Mouse (Mus musculus) kidney, embryonic 15.5 days (tissue): ENCODE results near the gene Mroh8. TPM values are rescaled to one million over a fixed set of nuclear protein-coding genes. Genes with fewer than 3 reads are reported as not detected.

Experiments
- ATAC-seq: fragments of 200-750 bp; cut with Nextera tagmentation; replicated peaks from 2 replicates; pipeline ENCODE4 v1.8.0; 2017; ENCODE audit warnings: moderate TSS enrichment; ENCODE audit not compliant: low FRiP score
- H3K27ac ChIP-seq: fragments of 300-500 bp; sonication (generic); 2 replicates; pipeline ENCODE4 v1.5.1; 2015; ENCODE audit warnings: mild to moderate bottlenecking, inconsistent platforms
- H3K27me3 ChIP-seq: fragments of 300-500 bp; sonication (generic); 2 replicates; pipeline ENCODE4 v1.6.1; 2015; ENCODE audit warnings: inconsistent platforms
- H3K36me3 ChIP-seq: fragments of 300-500 bp; sonication (generic); 2 replicates; pipeline ENCODE4 v1.6.1; 2015; ENCODE audit warnings: inconsistent platforms
- H3K4me1 ChIP-seq: fragments of 300-500 bp; sonication (generic); 2 replicates; pipeline ENCODE4 v1.6.1; 2015; ENCODE audit warnings: inconsistent platforms
- H3K4me2 ChIP-seq: fragments of 300-500 bp; sonication (generic); 2 replicates; pipeline ENCODE4 v1.6.1; 2015; ENCODE audit warnings: moderate library complexity, mild to moderate bottlenecking, inconsistent platforms
- H3K4me3 ChIP-seq: fragments of 300-500 bp; sonication (generic); replicated peaks from 2 replicates; pipeline ENCODE4 v1.5.1; 2015; ENCODE audit warnings: mild to moderate bottlenecking, inconsistent platforms
- H3K9ac ChIP-seq: fragments of 300-500 bp; sonication (generic); 2 replicates; pipeline ENCODE4 v1.6.1; 2015; ENCODE audit warnings: mild to moderate bottlenecking, inconsistent platforms
- H3K9me3 ChIP-seq: fragments of 300-500 bp; sonication (generic); replicated peaks from 2 replicates; pipeline ENCODE4 v1.6.1; 2016; ENCODE audit warnings: inconsistent platforms
- whole genome bisulfite sequencing: fragments of 180-500 bp; shearing (Covaris S2); methylation state at CpG from one replicate; pipeline ENCODE4 v1.1.7; 2015; ENCODE audit warnings: mixed read lengths; 5-methylcytosine and 5-hydroxymethylcytosine counted together
- polyA plus RNA-seq: library from polyadenylated mRNA; unstranded; fragments of >200 nt; fragmentation: Nextera tagmentation; extraction: Ambion mirVana; gene quantifications from 2 replicates; pipeline ENCODE4 v1.2.1, GENCODE M21; 2015

Mroh8 gene
- polyA plus RNA-seq, 1 experiment from 2014 or later, result 0.47 TPM

DNA sequence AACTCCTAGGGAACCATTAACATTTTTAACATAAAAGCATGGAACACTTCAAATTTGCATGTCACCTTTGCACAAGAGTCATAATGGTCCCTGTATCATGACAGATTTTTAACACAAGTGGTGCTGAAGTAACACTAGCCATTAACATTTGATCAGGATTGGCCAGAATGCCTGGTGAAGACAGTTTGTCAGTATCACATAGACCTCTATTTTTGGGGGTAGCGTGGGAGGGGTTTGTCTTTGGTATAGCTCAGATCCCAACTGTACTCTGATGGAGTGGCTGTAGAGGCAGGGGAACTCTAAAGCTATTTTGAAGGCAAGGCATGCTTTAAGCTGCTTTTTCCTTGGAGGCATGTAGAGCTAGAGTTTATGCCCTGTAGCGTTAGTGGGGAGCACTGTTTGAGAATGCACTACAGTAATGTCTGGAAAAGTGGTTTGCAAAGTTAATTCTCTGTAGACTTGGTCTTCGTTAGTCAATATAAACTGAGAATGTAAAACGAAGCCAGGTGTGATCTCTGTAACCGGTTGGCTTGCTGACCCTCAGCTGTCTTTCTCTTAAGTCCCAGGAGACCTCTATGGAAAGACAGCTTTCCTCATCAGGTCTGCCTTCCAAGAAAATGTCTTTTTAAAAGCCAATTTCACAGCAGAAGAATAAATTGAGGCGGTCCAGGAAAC is 31.8 kb upstream of the Mroh8 start:
- H3K4me3 ChIP-seq, result no peak overlapping the region
- peaks cover 100% of the 10 kb centered on the region for H3K36me3 ChIP-seq
- peaks cover 3% of the 10 kb centered on the region; the same call in 1 of the 2 replicates for H3K4me1 ChIP-seq
- H3K9ac ChIP-seq, result no peak overlapping the region
- no peaks in the 10 kb centered on the region for H3K9me3 ChIP-seq
- no peak overlapping the region for H3K4me2 ChIP-seq
- H3K27ac ChIP-seq, result no peak overlapping the region
- H3K27me3 ChIP-seq, result no peaks in the 10 kb centered on the region
- no peak for ATAC-seq
- WGBS, result 86% methylated on average over 6 of the region's 6 CpGs

DNA sequence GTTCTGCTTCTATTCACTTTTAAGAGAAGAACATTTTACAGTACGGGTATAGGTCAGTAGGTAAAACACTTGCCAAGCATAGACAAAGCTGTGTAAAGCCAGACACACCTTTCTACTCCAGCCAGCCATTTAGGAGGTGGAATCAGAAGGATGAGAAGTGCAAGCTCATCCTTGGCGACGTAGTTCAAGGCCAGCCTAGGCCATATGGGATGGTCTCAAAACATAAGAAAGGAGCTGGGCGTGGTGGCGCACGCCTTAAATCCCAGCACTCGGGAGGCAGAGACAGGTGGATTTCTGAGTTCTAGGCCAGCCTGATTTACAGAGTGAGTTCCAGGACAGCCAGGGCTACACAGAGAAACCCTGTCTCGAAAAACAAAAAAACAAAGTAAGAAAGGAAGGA is 30.3 kb upstream of the Mroh8 start:
- Histone ChIP-seq H3K4me2 (no peak overlapping the region), H3K9me3 (no peaks in the 10 kb centered on the region), H3K4me3 (no peak overlapping the region), H3K4me1 (peaks cover 3% of the 10 kb centered on the region; the same call in 1 of the 2 replicates), H3K36me3 (peaks cover 96% of the 10 kb centered on the region), H3K27ac (no peak overlapping the region), H3K9ac (no peak overlapping the region), H3K27me3 (no peaks in the 10 kb centered on the region)
- WGBS, result 94% methylated on average over 8 of the region's 8 CpGs
- no peak for ATAC-seq

DNA sequence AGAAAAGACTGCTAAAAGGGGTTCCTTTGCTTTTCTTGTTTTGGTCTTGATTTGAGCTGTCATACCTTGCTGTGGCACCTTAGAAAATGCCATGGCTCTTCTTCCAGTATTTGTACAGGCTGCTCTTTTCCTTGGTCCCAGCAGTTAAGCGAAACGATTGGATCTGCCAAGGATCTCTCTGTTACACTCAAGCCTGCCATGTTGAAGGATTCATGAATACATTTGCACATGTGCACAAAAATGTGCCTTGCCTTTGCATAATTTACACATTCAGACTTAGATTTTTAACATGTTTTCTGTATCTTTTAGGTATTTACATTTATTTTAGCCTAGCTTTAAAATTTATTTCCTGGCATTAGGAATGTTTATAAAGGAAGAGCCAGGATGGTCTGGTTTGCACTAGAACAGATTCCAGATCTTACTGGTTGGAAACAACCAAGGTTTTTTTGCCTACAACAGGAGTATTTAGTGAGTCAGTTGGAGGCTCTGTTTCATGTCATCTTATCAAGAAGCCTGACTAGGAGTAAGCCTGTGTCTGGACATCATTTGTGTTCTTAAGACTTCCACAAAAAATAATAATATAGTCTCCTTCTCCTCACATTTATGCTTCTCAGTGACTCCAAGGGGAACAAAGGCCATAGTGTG is 29.0 kb upstream of the Mroh8 start:
- Histone ChIP-seq H3K4me3 (no peak overlapping the region), H3K4me2 (no peak overlapping the region), H3K9me3 (no peaks in the 10 kb centered on the region), H3K27me3 (no peaks in the 10 kb centered on the region), H3K4me1 (no peaks in the 10 kb centered on the region), H3K27ac (no peak overlapping the region), H3K9ac (no peak overlapping the region), H3K36me3 (peaks cover 96% of the 10 kb centered on the region)
- no peak for ATAC-seq
- WGBS, result 88% methylated on average over 2 of the region's 2 CpGs

DNA sequence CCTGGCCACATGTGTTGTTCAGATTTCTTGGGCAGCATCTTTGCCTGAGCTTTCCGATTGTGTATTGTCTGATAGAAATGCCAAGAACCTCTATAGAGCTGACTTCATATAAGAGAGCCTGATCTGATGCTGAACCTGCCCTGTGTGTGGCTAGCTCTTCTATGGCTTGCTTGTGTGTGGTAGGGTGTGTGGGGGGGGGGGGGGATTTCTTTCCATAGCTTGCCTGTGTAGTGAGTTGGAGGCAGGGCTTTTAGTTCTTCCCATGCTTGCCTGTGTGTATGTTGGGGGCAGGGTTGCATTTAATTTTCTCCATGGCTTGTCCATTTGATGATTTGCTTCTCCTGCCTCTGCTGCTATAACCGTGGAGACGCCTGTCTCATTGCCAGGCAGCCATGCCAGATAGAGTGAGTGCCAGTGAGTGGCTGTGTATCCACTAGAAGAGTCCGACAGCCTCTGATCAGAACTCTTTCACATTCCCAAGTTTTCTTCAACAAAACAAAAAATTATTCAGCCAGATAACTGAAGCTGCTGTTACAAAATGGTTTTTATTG is 28.4 kb upstream of the Mroh8 start:
- H3K36me3 ChIP-seq, result peaks cover 96% of the 10 kb centered on the region
- H3K4me3 ChIP-seq, result no peak overlapping the region
- H3K9ac ChIP-seq, result no peak overlapping the region
- no peak overlapping the region for H3K27ac ChIP-seq
- H3K4me1 ChIP-seq, result no peaks in the 10 kb centered on the region
- ATAC-seq, result no peak
- H3K9me3 ChIP-seq, result no peaks in the 10 kb centered on the region
- 92% methylated on average over 4 of the region's 4 CpGs for WGBS
- H3K27me3 ChIP-seq, result no peaks in the 10 kb centered on the region
- H3K4me2 ChIP-seq, result no peak overlapping the region

DNA sequence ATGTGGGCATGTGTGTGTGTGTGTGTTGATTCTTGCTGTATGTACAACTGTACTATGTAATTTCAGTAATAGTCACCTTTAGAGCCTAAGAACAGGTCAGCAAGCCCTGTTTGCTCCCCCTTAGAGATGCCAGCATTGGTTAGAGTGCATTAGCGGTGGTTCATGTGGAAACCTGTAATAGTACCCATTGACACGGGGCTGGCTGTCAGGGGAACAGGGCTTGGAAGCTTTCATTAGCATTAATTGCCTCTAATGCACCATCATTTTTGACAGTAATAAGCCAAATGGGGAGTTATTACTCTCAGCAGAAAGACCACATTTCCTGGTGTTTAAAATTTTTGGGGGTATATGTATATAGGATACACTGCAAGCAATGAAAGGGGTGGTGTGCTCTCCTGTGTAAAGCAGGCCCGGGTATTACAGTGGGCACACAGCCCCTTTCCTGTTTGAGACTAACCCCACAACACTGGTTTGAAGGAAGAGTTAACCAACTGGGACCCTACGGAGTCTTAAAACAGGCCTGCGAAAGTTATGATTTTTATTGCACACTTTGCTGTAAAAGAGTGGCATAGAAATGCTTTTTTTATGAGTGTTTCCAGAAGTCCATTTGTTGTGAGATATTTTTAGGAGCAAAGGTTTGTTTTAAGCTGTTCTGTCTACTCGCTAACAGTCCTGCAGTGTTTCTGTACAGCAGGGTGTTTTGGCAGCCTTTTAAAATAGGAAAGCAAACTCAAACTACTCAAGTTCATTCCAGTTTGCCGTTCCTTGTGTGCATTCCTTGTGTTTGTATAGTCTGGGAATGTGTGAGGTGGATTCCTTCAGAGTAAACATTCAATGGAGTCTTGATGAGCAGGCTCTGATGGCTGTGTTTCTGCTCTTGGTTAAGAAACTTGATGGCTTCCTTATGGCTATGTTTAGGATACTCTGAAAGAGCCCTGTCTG is 27.0 kb upstream of the Mroh8 start:
- Histone ChIP-seq H3K9me3 (no peaks in the 10 kb centered on the region), H3K4me1 (no peaks in the 10 kb centered on the region), H3K4me3 (no peak overlapping the region), H3K4me2 (no peak overlapping the region), H3K27me3 (no peaks in the 10 kb centered on the region), H3K36me3 (peaks cover 94% of the 10 kb centered on the region), H3K9ac (no peak overlapping the region), H3K27ac (no peak overlapping the region)
- 78% methylated on average over 7 of the region's 7 CpGs for WGBS
- no peak for ATAC-seq

DNA sequence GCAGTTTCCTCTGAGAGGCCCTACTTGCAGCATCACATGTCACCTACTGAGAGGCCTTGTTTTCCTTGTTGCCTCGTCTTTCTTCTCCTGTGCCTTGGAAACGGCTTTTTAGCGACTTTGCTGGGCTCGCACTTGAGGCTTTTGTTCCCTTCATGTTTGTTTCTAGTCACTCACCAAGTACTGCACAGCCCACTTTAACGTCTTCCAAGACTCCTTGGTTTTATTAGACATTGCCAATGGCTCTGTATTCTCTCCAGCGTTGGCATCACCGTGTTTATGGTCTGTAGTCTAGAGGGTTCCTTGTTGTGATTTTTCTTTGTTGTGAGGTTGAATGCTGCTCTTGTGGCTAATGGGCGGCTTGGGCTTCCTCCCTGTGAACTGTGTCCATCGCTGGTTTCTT is 23.7 kb upstream of the Mroh8 start:
- Histone ChIP-seq H3K27ac (no peak overlapping the region), H3K27me3 (no peaks in the 10 kb centered on the region), H3K9me3 (no peaks in the 10 kb centered on the region), H3K4me3 (no peak overlapping the region), H3K4me1 (no peaks in the 10 kb centered on the region), H3K9ac (no peak overlapping the region), H3K36me3 (peaks cover 93% of the 10 kb centered on the region), H3K4me2 (no peak overlapping the region)
- WGBS, result 60% methylated on average over 9 of the region's 9 CpGs
- ATAC-seq, result no peak

DNA sequence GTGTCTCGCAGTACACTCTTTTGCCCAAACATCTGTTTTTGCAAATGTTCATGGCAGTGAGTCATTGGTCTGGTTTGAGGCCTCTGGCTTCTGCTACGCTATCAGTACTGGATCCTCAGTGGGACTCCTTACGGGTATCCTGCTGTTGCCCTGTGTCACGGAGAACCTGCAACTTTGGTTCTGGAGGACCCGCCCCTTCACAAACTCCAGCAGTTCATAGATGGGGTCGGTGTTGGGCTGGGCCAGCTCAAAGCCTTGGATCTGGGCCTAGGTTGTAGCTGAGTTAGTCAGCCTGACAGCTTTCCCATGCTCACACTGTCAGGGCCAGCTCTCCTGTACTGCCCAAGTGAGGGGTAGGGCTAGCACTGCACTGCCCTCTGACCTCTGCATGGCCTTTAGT is 20.7 kb upstream of the Mroh8 start:
- WGBS, result 92% methylated on average over 6 of the region's 6 CpGs
- H3K9ac ChIP-seq, result no peak overlapping the region
- no peak for ATAC-seq

DNA sequence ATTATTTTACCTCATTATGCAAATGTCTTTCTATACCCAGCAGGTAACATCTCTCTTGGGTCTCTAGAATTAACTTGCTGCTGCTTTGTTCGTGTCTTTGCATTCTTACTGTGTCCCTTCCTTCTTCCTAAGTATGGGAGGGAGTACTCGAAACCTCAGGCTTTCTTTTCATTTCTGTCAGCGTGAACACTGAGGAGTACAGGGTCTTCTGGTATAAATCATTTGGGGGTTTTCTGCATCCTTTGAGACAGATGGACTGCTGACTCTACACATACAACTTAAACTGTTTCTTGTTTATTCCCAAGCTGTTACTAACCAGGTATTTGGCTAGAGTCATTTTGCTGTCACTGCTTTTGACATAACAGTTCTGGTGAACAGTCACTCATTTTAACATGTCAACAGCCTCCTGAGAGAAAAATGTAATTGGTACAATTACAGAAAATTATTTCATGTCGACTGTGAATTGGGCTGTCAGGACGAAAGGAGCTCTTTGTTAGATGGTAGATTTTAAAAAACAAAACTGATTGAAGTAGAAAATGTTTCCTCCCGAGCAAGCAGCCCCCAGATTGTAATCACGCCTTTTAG is 16.8 kb upstream of the Mroh8 start:
- no peak overlapping the region for H3K4me3 ChIP-seq
- 74% methylated on average over 7 of the region's 7 CpGs for WGBS

More for the DNA sequence above, 20.7 kb upstream of the Mroh8 start:
- Histone ChIP-seq H3K9me3 (no peaks in the 10 kb centered on the region), H3K27me3 (no peaks in the 10 kb centered on the region), H3K4me2 (no peak overlapping the region), H3K4me1 (peaks cover 4% of the 10 kb centered on the region; the same call in 1 of the 2 replicates), H3K4me3 (no peak overlapping the region), H3K36me3 (peaks cover 94% of the 10 kb centered on the region), H3K27ac (no peak overlapping the region)

DNA sequence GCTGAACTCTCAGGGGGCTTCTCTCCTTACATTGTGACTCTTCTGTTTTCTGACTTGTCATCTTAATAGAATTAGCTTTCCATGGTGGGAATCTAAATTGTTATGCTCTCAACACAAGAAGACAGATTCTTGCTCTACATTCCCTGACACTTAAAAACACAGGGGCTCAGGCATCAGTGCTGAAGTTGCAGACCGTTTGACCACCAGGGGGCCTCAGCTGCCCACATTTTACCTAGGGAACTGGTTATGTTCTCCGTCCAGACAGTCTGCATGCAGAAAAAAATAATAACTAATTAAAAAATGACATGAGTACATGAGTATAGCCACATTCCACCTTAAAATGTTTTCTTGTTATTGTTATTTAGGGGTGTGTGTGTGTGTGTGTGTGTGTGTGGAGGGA is 12.7 kb upstream of the Mroh8 start:
- H3K4me3 ChIP-seq, result no peak overlapping the region
- 22% methylated on average over 2 of the region's 2 CpGs for WGBS
- H3K27ac ChIP-seq, result no peak overlapping the region
- no peak overlapping the region for H3K9ac ChIP-seq
- H3K36me3 ChIP-seq, result peaks cover 95% of the 10 kb centered on the region
- H3K4me2 ChIP-seq, result no peak overlapping the region
- H3K4me1 ChIP-seq, result peaks cover 7% of the 10 kb centered on the region; the same call in 1 of the 2 replicates
- H3K9me3 ChIP-seq, result no peaks in the 10 kb centered on the region
- ATAC-seq, result no peak
- H3K27me3 ChIP-seq, result no peaks in the 10 kb centered on the region

More for the DNA sequence above, 16.8 kb upstream of the Mroh8 start:
- no peaks in the 10 kb centered on the region for H3K27me3 ChIP-seq
- no peaks in the 10 kb centered on the region for H3K9me3 ChIP-seq
- H3K4me1 ChIP-seq, result peaks cover 4% of the 10 kb centered on the region; the same call in 1 of the 2 replicates
- ATAC-seq, result no peak
- H3K36me3 ChIP-seq, result peaks cover 96% of the 10 kb centered on the region
- no peak overlapping the region for H3K27ac ChIP-seq
- H3K9ac ChIP-seq, result no peak overlapping the region
- no peak overlapping the region for H3K4me2 ChIP-seq

DNA sequence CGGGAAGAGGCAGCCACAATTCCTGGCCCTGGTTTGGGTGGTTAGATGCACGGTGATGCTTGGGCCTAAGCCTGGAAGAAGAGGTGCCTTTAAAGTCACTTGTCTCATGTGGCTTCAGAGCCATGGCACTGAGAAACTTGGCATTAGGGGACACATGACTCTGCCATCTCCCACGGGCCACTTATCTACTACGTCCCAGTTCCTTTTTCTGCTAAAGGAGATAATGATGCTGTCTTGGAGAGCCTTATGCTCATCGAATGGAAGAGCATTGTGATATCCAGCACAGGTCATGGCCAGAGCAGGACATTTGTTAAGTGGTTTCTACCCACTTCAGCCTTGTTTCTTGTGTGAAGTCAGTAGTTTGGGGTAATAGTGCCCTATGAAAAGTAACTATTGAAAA is 9.6 kb upstream of the Mroh8 start:
- Histone ChIP-seq H3K36me3 (peaks cover 96% of the 10 kb centered on the region), H3K9ac (no peak overlapping the region)
- 88% methylated on average over 5 of the region's 5 CpGs for WGBS

DNA sequence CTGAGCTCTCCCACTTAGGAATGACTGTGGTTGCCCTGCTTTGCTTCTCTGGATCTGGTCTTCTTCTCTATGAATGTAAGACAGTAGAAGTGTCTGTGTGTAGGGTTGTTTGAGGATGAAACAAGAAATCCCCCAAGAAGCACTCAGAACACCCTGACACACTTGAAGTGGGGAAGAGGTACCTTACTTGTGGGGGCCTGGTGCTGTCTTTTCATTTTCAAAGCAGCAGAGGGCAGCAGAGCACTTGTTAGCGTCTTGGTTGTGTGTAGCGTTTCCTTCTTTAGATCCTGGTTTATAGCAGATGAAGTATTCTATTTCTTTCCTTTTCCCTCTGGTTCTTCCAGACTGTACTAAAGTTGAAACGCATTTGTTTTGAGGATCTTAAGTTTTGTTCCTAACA is 8.2 kb upstream of the Mroh8 start:
- Histone ChIP-seq H3K4me2 (no peak overlapping the region), H3K9me3 (no peaks in the 10 kb centered on the region), H3K27me3 (no peaks in the 10 kb centered on the region), H3K36me3 (peaks cover 96% of the 10 kb centered on the region), H3K27ac (no peak overlapping the region), H3K4me1 (0 out of 2 replicates have a peak, but pooled peaks cover 3% of the 10 kb centered on the region), H3K9ac (no peak overlapping the region), H3K4me3 (no peak overlapping the region)
- ATAC-seq, result no peak
- 17% methylated on average over 3 of the region's 3 CpGs for WGBS

More for the DNA sequence above, 9.6 kb upstream of the Mroh8 start:
- Histone ChIP-seq H3K4me2 (no peak overlapping the region), H3K4me3 (no peak overlapping the region), H3K27ac (no peak overlapping the region), H3K27me3 (no peaks in the 10 kb centered on the region), H3K4me1 (0 out of 2 replicates have a peak, but pooled peaks cover 3% of the 10 kb centered on the region), H3K9me3 (no peaks in the 10 kb centered on the region)
- ATAC-seq, result no peak
